Mouse (Mus musculus) cerebellum, adult 11-12 months (tissue): ENCODE data around the gene Cmtm8.
A peak's percentile ranks its signal among the peaks of the same experiment; 100 is the strongest.

Source experiments
- DNase-seq: peaks from one replicate; pipeline ENCODE4 v3.0.0; 2022

The Cmtm8 gene

GRCm38 (mm10) chr9:114821548-114822289 lies 22.2 kb downstream of the Cmtm8 start:
- no peak for DNase-seq

- no peak for DNase-seq
Observed at GRCm38 (mm10) chr9:114818918-114819317, 25.0 kb downstream of the Cmtm8 start.

- no peak for DNase-seq
Observed at GRCm38 (mm10) chr9:114817012-114817411, 26.9 kb downstream of the Cmtm8 start.

GRCm38 (mm10) chr9:114816121-114816520 lies 27.8 kb downstream of the Cmtm8 start:
- DNase-seq: no peak

- DNase-seq: no peak
Observed at GRCm38 (mm10) chr9:114815315-114815714, 28.6 kb downstream of the Cmtm8 start.

GRCm38 (mm10) chr9:114812001-114812400 lies 32.0 kb downstream of the Cmtm8 start:
- no peak for DNase-seq

- DNase-seq: no peak
Observed at GRCm38 (mm10) chr9:114810837-114811236, 33.1 kb downstream of the Cmtm8 start.

GRCm38 (mm10) chr9:114808671-114809070 lies 35.3 kb downstream of the Cmtm8 start:
- no peak for DNase-seq

- DNase-seq: no peak
Observed at GRCm38 (mm10) chr9:114807261-114807660, 36.7 kb downstream of the Cmtm8 start.

GRCm38 (mm10) chr9:114805151-114805671 lies 38.7 kb downstream of the Cmtm8 start:
- no peak for DNase-seq

- no peak for DNase-seq
Observed at GRCm38 (mm10) chr9:114802191-114802590, 41.8 kb downstream of the Cmtm8 start.

- DNase-seq: no peak
Observed at GRCm38 (mm10) chr9:114801301-114801700, 42.7 kb downstream of the Cmtm8 start.

- no peak for DNase-seq
Observed at GRCm38 (mm10) chr9:114799498-114800107, 44.4 kb downstream of the Cmtm8 start.

- DNase-seq: no peak
Observed at GRCm38 (mm10) chr9:114798845-114799244, 45.1 kb downstream of the Cmtm8 start.

- DNase-seq: peak; percentile 65
Observed at GRCm38 (mm10) chr9:114797329-114798004, 46.5 kb downstream of the Cmtm8 start.

GRCm38 (mm10) chr9:114796473-114797050 lies 47.4 kb downstream of the Cmtm8 start:
- no peak for DNase-seq

GRCm38 (mm10) chr9:114794491-114794890 lies 49.5 kb downstream of the Cmtm8 start:
- no peak for DNase-seq

- DNase-seq: no peak
Observed at GRCm38 (mm10) chr9:114793764-114794295, 50.1 kb downstream of the Cmtm8 start.

GRCm38 (mm10) chr9:114789989-114790388 lies 54.0 kb downstream of the Cmtm8 start:
- no peak for DNase-seq

GRCm38 (mm10) chr9:114789557-114789956 lies 54.4 kb downstream of the Cmtm8 start:
- no peak for DNase-seq

- no peak for DNase-seq
Observed at GRCm38 (mm10) chr9:114788697-114789096, 55.3 kb downstream of the Cmtm8 start.

- no peak for DNase-seq
Observed at GRCm38 (mm10) chr9:114787716-114788115, 56.2 kb downstream of the Cmtm8 start.

GRCm38 (mm10) chr9:114787134-114787533 lies 56.8 kb downstream of the Cmtm8 start:
- DNase-seq: no peak
